Mouse (Mus musculus) MEL (cell line): Measurements from ENCODE around the gene Zfp827. TPM values are rescaled to one million over a fixed set of nuclear protein-coding genes. Genes with fewer than 3 reads are reported as not detected.

Source experiments
- DNase-seq: peaks from one replicate; pipeline ENCODE4 v3.0.0; 2011; ENCODE audit warnings: low read depth, low spot score
- H3K27ac ChIP-seq: 2 replicates; pipeline ENCODE4 v1.5.1; 2012; ENCODE audit warnings: low read depth, mild to moderate bottlenecking, control low read depth, low read length, moderate library complexity; ENCODE audit not compliant: control insufficient read depth
- H3K27me3 ChIP-seq, 2 experiments: fragments of 150-350 bp in 1 of 2; sonication (generic) in 1 of 2; 2 replicates each; pipeline ENCODE4 v1.6.1; 2012; ENCODE audit warnings: low read length in 2 of 2, mild to moderate bottlenecking in 2 of 2, improper control_type of control experiment in 1 of 2, moderate library complexity in 1 of 2; ENCODE audit not compliant: insufficient read depth in 2 of 2, control insufficient read depth in 1 of 2
- H3K36me3 ChIP-seq, 2 experiments: 2 replicates each; pipeline ENCODE4 v1.6.1; 2012 to 2014; ENCODE audit warnings: low read length in 2 of 2, improper control_type of control experiment in 1 of 2, inconsistent platforms in 1 of 2, mild to moderate bottlenecking in 1 of 2; ENCODE audit not compliant: insufficient read depth in 2 of 2, control insufficient read depth in 1 of 2
- H3K4me1 ChIP-seq, 2 experiments: fragments of 150-350 bp in 1 of 2; sonication (generic) in 1 of 2; 2 replicates each; pipeline ENCODE4 v1.6.1; 2012; ENCODE audit warnings: low read length in 2 of 2, improper control_type of control experiment in 1 of 2, mild to moderate bottlenecking in 1 of 2; ENCODE audit not compliant: insufficient read depth in 2 of 2, control insufficient read depth in 1 of 2
- H3K4me3 ChIP-seq, 2 experiments: fragments of 150-350 bp in 1 of 2; sonication (generic) in 1 of 2; 2 replicates each; pipeline ENCODE4 v1.5.1; 2012; ENCODE audit warnings: low read depth in 2 of 2, low read length in 2 of 2, mild to moderate bottlenecking in 2 of 2, moderate library complexity in 2 of 2, control low read depth in 1 of 2, improper control_type of control experiment in 1 of 2; ENCODE audit not compliant: control insufficient read depth in 1 of 2, insufficient read depth in 1 of 2
- H3K79me2 ChIP-seq: 2 replicates; pipeline ENCODE4 v1.6.1; 2012; ENCODE audit warnings: mild to moderate bottlenecking, low read length, moderate library complexity; ENCODE audit not compliant: control insufficient read depth, poor library complexity, insufficient read depth
- H3K9ac ChIP-seq: 2 replicates; pipeline ENCODE4 v1.6.1; 2012; ENCODE audit warnings: low read depth, mild to moderate bottlenecking, control low read depth, low read length, moderate library complexity; ENCODE audit not compliant: control insufficient read depth, poor library complexity, severe bottlenecking
- H3K9me3 ChIP-seq: fragments of 150-350 bp; sonication (generic); replicated peaks from 2 replicates; pipeline ENCODE4 v1.6.1; 2012; ENCODE audit warnings: mild to moderate bottlenecking, low read length, improper control_type of control experiment, moderate library complexity; ENCODE audit not compliant: insufficient read depth
- CHD1 ChIP-seq: IDR thresholded peaks from 2 replicates; pipeline ENCODE4 v1.6.1; 2012; ENCODE audit warnings: low read depth, mild to moderate bottlenecking, inconsistent platforms, low read length, improper control_type of control experiment
- CHD2 ChIP-seq: IDR thresholded peaks from 2 replicates; pipeline ENCODE4 v1.6.1; 2011; ENCODE audit warnings: low read length, improper control_type of control experiment
- EP300 ChIP-seq, 2 experiments: IDR thresholded peaks; 2 replicates each; pipeline ENCODE4 v1.6.1; 2011; ENCODE audit warnings: improper control_type of control experiment in 2 of 2, low read length in 2 of 2, low read depth in 1 of 2, mild to moderate bottlenecking in 1 of 2
- ETS1 ChIP-seq: IDR thresholded peaks from 2 replicates; pipeline ENCODE4 v1.6.1; 2012; ENCODE audit warnings: low read depth, mild to moderate bottlenecking, inconsistent platforms, low read length, improper control_type of control experiment, moderate library complexity
- GABPA ChIP-seq: IDR thresholded peaks from 2 replicates; pipeline ENCODE4 v1.6.1; 2012; ENCODE audit warnings: low read depth, mild to moderate bottlenecking, inconsistent platforms, low read length, improper control_type of control experiment, moderate library complexity
- JUND ChIP-seq: IDR thresholded peaks from 2 replicates; pipeline ENCODE4 v1.6.1; 2011; ENCODE audit warnings: low read depth, mild to moderate bottlenecking, improper control_type of control experiment, low read length
- MAFK ChIP-seq: IDR thresholded peaks from 2 replicates; pipeline ENCODE4 v1.6.1; 2011; ENCODE audit warnings: low read depth, mild to moderate bottlenecking, low read length, improper control_type of control experiment, borderline replicate concordance
- MEF2A ChIP-seq: IDR thresholded peaks from 2 replicates; pipeline ENCODE4 v1.6.1; 2014; ENCODE audit warnings: low read depth, mild to moderate bottlenecking, inconsistent platforms, low read length, improper control_type of control experiment; ENCODE audit not compliant: poor library complexity, insufficient replicate concordance, severe bottlenecking; ENCODE audit errors: extremely low read depth
- MYC ChIP-seq: IDR thresholded peaks from 2 replicates; pipeline ENCODE4 v1.6.1; 2011; ENCODE audit warnings: low read depth, mild to moderate bottlenecking, low read length, improper control_type of control experiment, moderate library complexity
- NRF1 ChIP-seq: IDR thresholded peaks from 2 replicates; pipeline ENCODE4 v1.6.1; 2014; ENCODE audit warnings: low read depth, mild to moderate bottlenecking, inconsistent platforms, low read length, improper control_type of control experiment, moderate library complexity; ENCODE audit not compliant: poor library complexity, insufficient read depth, severe bottlenecking
- POLR2A ChIP-seq, 2 experiments: IDR thresholded peaks; 2 replicates each; pipeline ENCODE4 v1.6.1; 2011 to 2012; ENCODE audit warnings: low read length in 2 of 2, mild to moderate bottlenecking in 2 of 2, control low read depth in 1 of 2, improper control_type of control experiment in 1 of 2, low read depth in 1 of 2, moderate library complexity in 1 of 2; ENCODE audit not compliant: control insufficient read depth in 1 of 2, insufficient read depth in 1 of 2, poor library complexity in 1 of 2
- SIN3A ChIP-seq: IDR thresholded peaks from 2 replicates; pipeline ENCODE4 v1.6.1; 2012; ENCODE audit warnings: low read length, improper control_type of control experiment, inconsistent platforms
- SMC3 ChIP-seq: IDR thresholded peaks from 2 replicates; pipeline ENCODE4 v1.6.1; 2011; ENCODE audit warnings: low read depth, low read length, improper control_type of control experiment
- TAL1 ChIP-seq: IDR thresholded peaks from 2 replicates; pipeline ENCODE4 v1.6.1; 2012; ENCODE audit warnings: mild to moderate bottlenecking, inconsistent platforms, low read length, moderate library complexity, mixed read lengths
- USF1 ChIP-seq: IDR thresholded peaks from 2 replicates; pipeline ENCODE4 v1.6.1; 2014; ENCODE audit warnings: low read depth, mild to moderate bottlenecking, inconsistent platforms, low read length, improper control_type of control experiment, moderate library complexity
- ZKSCAN1 ChIP-seq: IDR thresholded peaks from 2 replicates; pipeline ENCODE4 v1.6.1; 2012; ENCODE audit warnings: low read depth, mild to moderate bottlenecking, inconsistent platforms, low read length, improper control_type of control experiment, moderate library complexity
- ZMIZ1 ChIP-seq: IDR thresholded peaks from 2 replicates; pipeline ENCODE4 v1.6.1; 2012; ENCODE audit warnings: low read depth, mild to moderate bottlenecking, inconsistent platforms, low read length, improper control_type of control experiment, moderate library complexity
- polyA plus RNA-seq, 2 experiments: library from polyadenylated mRNA; stranded (reverse) in 1 of 2; unstranded in 1 of 2; fragments of >175 nt in 1 of 2; fragments of >200 nt in 1 of 2; gene quantifications; 2 replicates each; pipeline versions ENCODE4 v1.2.1 to v1.2.4; 2012; ENCODE audit warnings: low replicate concordance in 2 of 2, low read depth in 1 of 2; ENCODE audit not compliant: insufficient read length in 2 of 2, insufficient read depth in 1 of 2, missing spikeins in 1 of 2
- total RNA-seq: library from RNA; depleted of rRNA; stranded (reverse); fragments of 300-350 nt; gene quantifications from 2 replicates; pipeline ENCODE4 v1.2.3, GENCODE M21; 2012

The Zfp827 gene
- total and polyA plus RNA-seq, 3 experiments: not detected

- TF ChIP-seq SMC3 (no peak), TAL1 (no peak), MEF2A (no peak), ETS1 (no peak), GABPA (no peak), SIN3A (no peak), JUND (no peak), CHD1 (no peak), CHD2 (no peak), ZMIZ1 (no peak), ZKSCAN1 (no peak), NRF1 (no peak), POLR2A (IDR thresholded peaks at IDR 0.05; ENCODE audit: control insufficient read depth in 1 of 2, insufficient read depth in 1 of 2, low read depth in 1 of 2, low read length in 2 of 2, poor library complexity in 1 of 2) (no peak)
- TF ChIP-seq, all 39 proteins: peak for 0
- Histone ChIP-seq H3K27ac (no peak overlapping the region), H3K4me1 (no peaks in the 10 kb centered on the region), H3K4me3 (no peak overlapping the region), H3K9me3 (no peaks in the 10 kb centered on the region), H3K27me3 (no peaks in the 10 kb centered on the region), H3K79me2 (no peaks in the 10 kb centered on the region), H3K36me3 (no peaks in the 10 kb centered on the region), H3K9ac (no peak overlapping the region)
- no peak for DNase-seq
Measured at GRCm38 (mm10) chr8:79054222-79054621, 26.0 kb downstream of the Zfp827 start.

- TF ChIP-seq EP300 (IDR thresholded peaks at IDR 0.05; ENCODE audit: low read depth in 1 of 2, low read length in 2 of 2): no peak
- TF ChIP-seq MYC: no peak
- no peak for TF ChIP-seq TAL1
- no peak for TF ChIP-seq USF1
- no peak for TF ChIP-seq SIN3A
- no peak for TF ChIP-seq MAFK
- Histone ChIP-seq H3K79me2 (no peaks in the 10 kb centered on the region), H3K9me3 (no peaks in the 10 kb centered on the region), H3K4me1 (no peaks in the 10 kb centered on the region), H3K4me3 (no peak overlapping the region), H3K9ac (no peak overlapping the region), H3K27me3 (no peaks in the 10 kb centered on the region), H3K27ac (no peak overlapping the region), H3K36me3 (no peaks in the 10 kb centered on the region)
- no peak for DNase-seq
Measured at GRCm38 (mm10) chr8:79057179-79057578, 28.9 kb downstream of the Zfp827 start.
